Mouse (Mus musculus): ENCODE data around the gene Odf2.

Gene Odf2

DNA sequence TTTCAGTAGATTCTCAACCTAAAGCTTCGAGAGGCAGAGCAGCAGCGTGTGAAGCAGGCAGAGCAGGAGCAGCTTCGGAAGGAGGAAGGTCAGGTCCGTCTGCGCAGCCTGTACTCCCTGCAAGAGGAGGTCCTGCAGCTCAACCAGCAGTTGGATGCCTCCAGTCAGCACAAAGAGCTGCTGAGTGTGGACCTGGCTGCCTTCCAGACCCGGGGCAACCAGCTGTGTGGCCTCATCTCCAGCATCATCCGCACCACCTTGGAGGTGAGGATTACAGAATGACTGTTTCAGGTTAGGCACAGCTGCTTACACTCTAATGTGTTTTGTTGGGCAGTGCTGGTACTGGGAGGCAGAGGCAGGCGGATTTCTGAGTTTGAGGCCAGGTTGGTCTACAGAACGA lies 51.1 kb downstream of the Odf2 start:
- DNase-seq = no peak

DNA sequence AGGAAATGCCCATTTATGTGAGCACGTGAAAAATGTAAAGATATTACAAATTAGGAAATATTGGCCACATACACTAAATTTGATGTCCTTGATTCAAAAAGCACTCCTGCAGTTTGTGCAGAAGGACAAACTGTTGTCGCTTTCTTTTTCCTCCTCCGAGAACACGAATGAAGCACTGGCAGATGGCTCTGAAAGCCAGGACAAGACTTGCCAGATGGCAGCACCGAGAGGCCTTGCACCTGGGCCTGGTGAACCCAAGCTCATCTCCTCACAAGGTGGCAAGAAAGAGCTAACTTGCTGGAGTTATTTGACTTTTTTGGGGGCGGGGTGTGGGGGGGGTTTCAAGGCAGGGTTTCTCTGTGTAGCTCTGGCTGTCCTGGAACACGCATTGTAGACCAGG lies 51.8 kb downstream of the Odf2 start:
- DNase-seq = no peak

DNA sequence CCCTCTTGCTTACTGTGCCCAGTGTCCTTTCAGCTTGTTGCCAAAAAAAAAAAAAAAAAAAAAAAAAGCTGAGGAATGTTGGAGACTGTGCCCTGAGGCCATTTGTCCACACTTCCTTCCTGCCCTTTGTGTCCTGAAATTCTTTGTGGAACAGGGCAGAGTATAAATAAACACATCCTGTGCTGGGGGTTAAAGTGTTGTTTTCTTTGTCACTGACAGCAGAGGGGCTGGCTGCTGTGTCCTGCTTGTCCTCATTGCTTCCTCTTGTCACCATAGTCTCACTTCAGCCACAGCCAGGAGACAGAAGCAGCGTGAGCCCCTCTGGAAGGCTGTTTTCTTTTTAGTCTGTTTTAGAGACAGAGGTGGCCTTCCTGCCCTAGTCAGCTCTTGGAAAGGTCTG lies 55.7 kb downstream of the Odf2 start:
- DNase-seq = peak; percentile 19 to 50

- DNase-seq = no peak
These were observed 59.9 kb downstream of the Odf2 start for GRCm38 (mm10) chr2:29948896-29949295.

GRCm38 (mm10) chr2:29961246-29961645 lies 72.2 kb downstream of the Odf2 start:
- DNase-seq = no peak

DNA sequence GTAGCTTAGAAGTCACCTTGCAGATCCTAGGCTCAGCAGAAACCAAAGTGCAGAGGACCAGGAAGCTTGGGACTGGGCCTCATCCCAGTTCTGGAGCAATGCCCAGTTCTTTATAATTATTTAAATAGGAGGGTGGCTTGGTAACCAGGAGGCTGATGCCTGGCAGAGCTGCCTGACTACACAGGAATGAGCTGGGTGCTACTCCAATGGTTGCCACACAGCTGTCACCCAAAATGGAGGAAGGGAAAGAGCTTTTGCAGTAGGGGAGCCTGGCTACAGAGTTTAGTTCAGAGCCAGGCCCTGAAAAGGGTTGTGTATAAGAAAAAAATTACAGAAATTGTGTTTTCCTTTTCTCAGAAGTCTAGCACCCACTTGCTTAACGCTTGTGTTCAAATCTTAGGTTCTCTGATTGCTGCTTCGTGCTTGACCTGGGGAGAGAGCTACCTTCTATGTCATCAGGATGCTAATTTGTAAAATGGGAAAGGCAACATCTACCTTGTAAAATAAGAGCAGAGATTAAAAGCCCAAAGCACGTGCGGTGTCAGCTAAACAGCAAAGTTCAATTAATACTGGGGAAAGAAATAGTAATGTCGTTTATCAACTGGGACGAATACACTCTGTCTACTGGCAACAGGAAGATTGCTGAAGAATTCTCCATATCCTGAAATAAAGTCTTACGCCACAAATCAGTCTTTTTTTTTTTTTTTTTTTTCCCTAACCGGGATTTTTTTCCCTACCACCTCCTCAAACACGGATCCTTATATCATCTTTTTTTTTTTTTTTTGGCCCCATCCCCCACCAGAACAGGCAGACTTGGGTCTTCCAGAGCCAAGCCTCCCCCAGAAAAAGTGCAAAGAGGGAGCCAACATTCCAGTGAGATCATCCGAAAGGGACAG lies 75.6 kb downstream of the Odf2 start:
- DNase-seq = peak; percentile 47 to 65

DNA sequence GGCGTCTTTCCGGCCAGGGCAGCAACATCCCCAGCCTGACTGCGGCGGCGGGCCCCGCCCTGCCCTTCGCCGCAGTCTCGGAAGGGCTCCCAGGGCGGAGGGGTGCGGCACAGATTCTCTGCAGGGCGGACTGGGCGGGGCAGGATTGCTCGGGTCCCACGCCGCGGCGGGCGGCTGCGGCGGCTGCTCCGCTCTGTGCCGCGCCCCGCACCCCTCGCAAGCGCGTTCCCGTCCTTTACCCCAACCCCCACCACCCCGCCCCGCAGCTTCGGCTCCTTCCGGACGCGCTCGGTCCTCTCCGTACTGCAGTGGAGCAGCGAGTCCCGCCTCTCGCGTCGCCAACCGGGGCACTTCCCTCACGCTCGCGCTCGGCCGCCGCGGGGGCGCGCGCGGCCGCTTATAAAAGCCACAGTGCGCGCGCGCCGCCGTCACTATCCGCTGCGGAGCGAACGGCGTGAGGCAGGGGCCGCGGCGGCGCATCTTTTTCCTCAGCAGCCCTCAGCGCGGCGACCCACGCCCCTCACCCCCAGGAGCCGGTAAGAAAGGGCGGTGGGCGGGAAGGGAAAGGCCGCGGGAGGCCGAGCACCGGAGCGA lies 76.3 kb downstream of the Odf2 start, which contains the start of gene Sptan1:
TSS of gene Sptan1 (plus strand) at position 311 of the 594 bp plus-strand sequence.
- DNase-seq = peak; percentile 99

GRCm38 (mm10) chr2:29965906-29966305 lies 76.9 kb downstream of the Odf2 start:
- DNase-seq = peak; percentile 63 to 72

GRCm38 (mm10) chr2:29966826-29967225 lies 77.8 kb downstream of the Odf2 start:
- no peak for DNase-seq

- DNase-seq = peak; percentile 20 to 46
These were observed 78.7 kb downstream of the Odf2 start for GRCm38 (mm10) chr2:29967768-29968167.

- DNase-seq = no peak
These were observed 79.6 kb downstream of the Odf2 start for GRCm38 (mm10) chr2:29968638-29969037.

- peak; percentile 81 to 84 for DNase-seq
These were observed 83.0 kb downstream of the Odf2 start for GRCm38 (mm10) chr2:29971838-29972635.

DNA sequence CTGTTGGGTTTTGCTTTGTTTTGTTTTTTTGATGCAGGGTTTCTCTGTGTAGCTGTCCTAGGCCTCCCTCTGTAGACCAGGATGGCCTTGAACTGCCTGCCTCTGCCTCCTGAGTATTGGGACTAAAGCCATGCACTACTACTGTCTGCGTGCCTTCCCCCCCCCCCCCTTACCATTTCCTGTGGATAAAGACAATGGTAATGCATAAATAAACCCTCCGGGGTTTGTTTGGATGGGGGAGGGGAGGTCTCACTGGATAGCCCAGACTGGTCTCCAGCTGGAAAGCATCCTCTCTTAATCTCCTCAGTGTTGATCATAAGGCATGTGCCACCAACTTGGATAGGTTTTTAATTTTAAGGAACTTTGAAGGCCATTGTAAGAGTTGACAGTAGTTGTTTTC lies 84.5 kb downstream of the Odf2 start:
- DNase-seq = no peak

- DNase-seq = peak; percentile 22 to 48
These were observed 88.3 kb downstream of the Odf2 start for GRCm38 (mm10) chr2:29977307-29977706.

DNA sequence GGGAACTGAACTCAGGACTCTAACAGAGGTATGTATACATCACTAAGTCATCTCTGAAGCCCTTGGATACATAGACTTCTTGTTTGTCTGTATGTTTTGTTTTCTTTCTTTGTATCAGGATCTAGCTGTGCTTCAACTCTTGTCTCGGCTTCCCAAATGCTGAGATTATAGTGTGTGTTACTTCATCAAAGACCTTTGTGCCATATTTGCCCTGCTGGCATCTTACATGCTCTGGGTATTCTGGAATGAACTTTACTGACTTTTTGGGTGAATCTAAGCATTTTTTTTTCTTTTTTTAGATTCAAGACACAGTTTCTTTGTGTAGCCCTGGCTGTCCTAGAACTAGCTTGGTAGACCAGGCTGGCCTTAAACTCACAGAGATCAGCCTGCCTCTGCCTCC lies 91.6 kb downstream of the Odf2 start:
- DNase-seq = no peak
